Mouse (Mus musculus): Measurements from ENCODE around the gene Mrpl23. TPM values are rescaled to one million over a fixed set of nuclear protein-coding genes. Genes with fewer than 3 reads are reported as not detected.

The Mrpl23 gene
- polyA plus RNA-seq, 1 experiment from 2014 or later, result 25.1 TPM

DNA sequence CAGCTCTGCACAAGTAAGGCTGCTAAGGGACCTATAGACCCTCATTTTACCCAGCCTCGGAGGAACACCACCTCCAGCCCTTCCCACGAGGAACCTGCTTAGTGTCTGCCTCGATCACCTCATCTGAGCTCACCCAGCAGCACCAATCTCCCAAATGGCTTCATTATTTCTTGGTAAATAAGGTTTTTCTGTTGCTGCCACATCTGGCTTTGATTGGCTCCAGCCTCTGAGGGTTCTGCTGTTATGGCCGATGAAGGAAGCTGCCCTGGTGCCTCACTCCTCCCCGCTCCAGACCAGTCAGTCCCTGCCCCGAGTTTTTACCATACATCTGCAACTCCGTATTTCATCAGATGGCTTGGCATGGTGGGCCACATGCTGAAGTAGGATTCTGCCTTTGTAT, 13.5 kb downstream of the Mrpl23 start:
- H3K36me3 ChIP-seq, result peaks cover 3% of the 10 kb centered on the region; the same call in 1 of the 2 replicates
- no peak for DNase-seq (ENCODE audit: low spot score)
- H3K27me3 ChIP-seq (ENCODE audit: insufficient read depth, poor library complexity, severe bottlenecking), result no peaks in the 10 kb centered on the region
- no peaks in the 10 kb centered on the region for H3K9me3 ChIP-seq
- 78% methylated on average over 7 of the region's 7 CpGs for WGBS
- H3K4me3 ChIP-seq, result no peak overlapping the region
- H3K4me1 ChIP-seq, result peaks cover 81% of the 10 kb centered on the region
- H3K27ac ChIP-seq, result peak overlapping the region; percentile 94

DNA sequence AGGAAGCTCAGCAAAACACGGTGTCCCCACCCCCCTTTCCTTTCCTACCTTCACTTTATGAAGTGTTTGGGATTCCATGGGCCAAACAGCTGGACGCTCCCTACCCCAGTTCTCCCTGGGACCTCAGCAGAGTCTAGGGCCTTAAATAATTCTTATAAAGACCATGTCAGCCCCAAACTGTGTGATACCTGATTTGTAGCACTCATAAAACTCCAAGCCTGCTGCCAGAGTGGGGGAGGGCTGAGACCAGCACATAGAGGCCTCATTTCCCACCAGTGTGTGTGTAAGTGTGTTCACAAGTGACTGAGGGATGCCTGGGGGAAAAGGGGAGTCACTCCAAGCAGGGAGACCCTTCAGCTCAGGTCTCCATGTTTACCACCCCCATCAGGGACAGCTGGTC, 15.4 kb downstream of the Mrpl23 start:
- 37% methylated on average over 2 of the region's 2 CpGs for WGBS
- no peak for DNase-seq (ENCODE audit: low spot score)
- Histone ChIP-seq H3K4me1 (peaks cover 83% of the 10 kb centered on the region), H3K9me3 (no peaks in the 10 kb centered on the region), H3K4me3 (no peak overlapping the region), H3K36me3 (no peaks in the 10 kb centered on the region), H3K27me3 (ENCODE audit: insufficient read depth, poor library complexity, severe bottlenecking) (no peaks in the 10 kb centered on the region), H3K27ac (peak overlapping the region; percentile 95)

DNA sequence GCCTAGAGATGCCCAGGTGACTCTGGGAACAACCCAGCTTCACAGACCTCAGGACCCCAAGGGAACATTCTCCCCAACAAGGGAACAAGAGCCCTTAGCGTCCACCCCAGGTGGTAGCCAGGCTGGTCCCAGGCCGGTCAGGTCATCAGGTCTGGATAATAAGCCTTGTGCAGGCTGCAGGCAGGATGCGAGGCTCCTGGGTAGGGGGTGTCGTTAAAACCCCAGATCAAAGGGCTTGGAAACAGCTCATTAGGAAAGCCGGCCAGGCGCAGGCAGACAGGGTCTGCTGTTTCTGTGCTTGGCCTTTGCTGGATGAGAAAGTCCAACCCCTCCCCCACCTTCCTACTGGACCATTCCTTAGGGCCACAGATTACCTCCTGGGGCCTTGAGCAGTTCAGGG, 16.2 kb downstream of the Mrpl23 start:
- no peaks in the 10 kb centered on the region for H3K27me3 ChIP-seq (ENCODE audit: insufficient read depth, poor library complexity, severe bottlenecking)

DNA sequence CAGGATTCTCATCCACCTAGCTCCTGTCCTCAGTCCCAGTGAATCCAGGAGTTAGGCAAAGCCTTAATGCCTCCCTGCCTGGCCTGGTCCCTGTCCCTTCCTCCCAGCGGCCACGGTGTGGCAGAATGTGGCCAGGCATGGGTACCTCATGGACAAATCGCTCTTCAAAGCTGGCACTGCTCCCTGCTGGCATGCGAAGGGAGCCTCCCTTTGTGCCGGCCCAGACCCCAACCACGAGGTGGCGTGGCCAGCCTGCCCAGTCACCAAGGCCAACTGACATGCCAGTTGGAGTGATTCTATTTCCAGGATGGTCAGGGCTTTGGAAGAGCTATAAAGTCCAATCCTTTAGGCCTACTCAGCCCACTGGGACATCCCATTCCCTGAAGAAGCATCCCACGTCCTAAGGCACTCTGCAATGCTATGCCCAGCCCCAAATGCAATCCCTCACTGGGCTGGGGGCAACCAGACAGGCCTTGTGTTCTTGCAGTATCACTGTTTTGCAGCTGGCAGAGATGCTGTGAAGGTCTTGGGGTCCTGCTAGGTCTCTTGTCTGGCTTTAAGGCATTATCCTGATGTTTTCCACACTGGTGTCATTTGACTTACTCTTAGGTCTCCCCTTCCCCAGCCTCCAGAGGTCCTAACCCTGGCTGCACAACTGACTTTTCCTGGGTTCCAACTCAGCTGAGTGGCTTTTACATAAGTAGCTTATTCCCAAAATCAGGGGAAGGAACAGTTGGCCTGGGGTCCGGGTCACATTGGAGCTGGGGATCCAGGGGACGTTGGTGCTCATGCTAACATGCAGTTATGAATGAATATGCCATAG, 17.7 kb downstream of the Mrpl23 start:
- H3K9me3 ChIP-seq, result no peaks in the 10 kb centered on the region
- peak overlapping the region; percentile 95 for H3K27ac ChIP-seq
- no peaks in the 10 kb centered on the region for H3K36me3 ChIP-seq
- no peak for DNase-seq (ENCODE audit: low spot score)
- 83% methylated on average over 10 of the region's 10 CpGs for WGBS
- no peaks in the 10 kb centered on the region for H3K27me3 ChIP-seq (ENCODE audit: insufficient read depth, poor library complexity, severe bottlenecking)
- no peak overlapping the region for H3K4me3 ChIP-seq
- H3K4me1 ChIP-seq, result peaks cover 93% of the 10 kb centered on the region

More for the DNA sequence above, 16.2 kb downstream of the Mrpl23 start:
- Histone ChIP-seq H3K9me3 (no peaks in the 10 kb centered on the region), H3K27ac (peak overlapping the region; percentile 95), H3K4me1 (peaks cover 83% of the 10 kb centered on the region), H3K36me3 (no peaks in the 10 kb centered on the region), H3K4me3 (no peak overlapping the region)
- DNase-seq (ENCODE audit: low spot score), result no peak
- WGBS, result 31% methylated on average over 6 of the region's 6 CpGs

DNA sequence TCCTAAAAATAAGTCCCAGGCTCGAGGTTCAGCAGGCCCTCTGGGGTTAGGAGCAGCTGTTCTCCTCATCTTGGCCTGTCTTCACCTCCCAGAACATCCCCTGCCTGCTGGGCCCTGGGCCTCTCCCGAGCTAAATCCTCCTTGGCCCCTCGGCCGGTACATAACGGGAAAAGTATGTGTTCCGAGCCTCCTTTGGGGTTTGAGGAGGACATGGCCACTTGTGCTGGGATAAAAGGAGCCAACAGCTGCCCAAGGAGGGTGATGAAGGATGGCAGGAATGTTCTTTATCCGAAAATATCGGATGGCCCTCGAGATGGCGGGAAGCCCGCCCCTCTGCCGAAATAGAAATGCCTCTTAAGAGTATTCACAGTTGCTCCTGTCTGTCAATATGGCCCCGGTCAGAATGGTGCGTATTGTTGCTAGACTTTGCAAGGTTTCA, 18.5 kb downstream of the Mrpl23 start:
- WGBS, result 47% methylated on average over 14 of the region's 14 CpGs
- Histone ChIP-seq H3K27me3 (ENCODE audit: insufficient read depth, poor library complexity, severe bottlenecking) (no peaks in the 10 kb centered on the region), H3K27ac (peak overlapping the region; percentile 95), H3K9me3 (no peaks in the 10 kb centered on the region), H3K36me3 (no peaks in the 10 kb centered on the region), H3K4me1 (peaks cover 93% of the 10 kb centered on the region), H3K4me3 (no peak overlapping the region)
- DNase-seq (ENCODE audit: low spot score), result no peak

DNA sequence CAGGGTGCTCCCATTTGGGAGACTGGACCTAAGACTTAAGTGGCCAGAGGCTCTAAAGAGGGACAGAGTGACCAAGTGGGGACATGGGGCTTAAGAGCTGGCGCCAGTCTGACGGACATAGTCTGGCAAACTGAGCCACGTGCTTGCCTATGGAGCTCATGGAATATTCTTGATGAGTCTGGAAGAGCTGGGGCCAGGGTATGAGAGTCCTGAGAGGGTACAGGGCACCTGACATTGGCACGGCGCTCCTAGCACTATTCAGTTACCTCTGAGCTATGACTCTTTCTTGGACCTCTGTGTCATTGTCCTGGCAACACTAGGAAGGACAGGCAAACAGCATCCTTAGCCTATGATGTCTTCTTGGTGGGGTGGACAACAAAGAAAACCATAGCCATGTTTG, 19.2 kb downstream of the Mrpl23 start:
- peaks cover 92% of the 10 kb centered on the region for H3K4me1 ChIP-seq
- no peak overlapping the region for H3K4me3 ChIP-seq
- H3K36me3 ChIP-seq, result no peaks in the 10 kb centered on the region
- H3K27ac ChIP-seq, result peak overlapping the region; percentile 95
- WGBS, result 83% methylated on average over 5 of the region's 5 CpGs
- H3K27me3 ChIP-seq (ENCODE audit: insufficient read depth, poor library complexity, severe bottlenecking), result no peaks in the 10 kb centered on the region
- no peaks in the 10 kb centered on the region for H3K9me3 ChIP-seq
- DNase-seq (ENCODE audit: low spot score), result no peak

DNA sequence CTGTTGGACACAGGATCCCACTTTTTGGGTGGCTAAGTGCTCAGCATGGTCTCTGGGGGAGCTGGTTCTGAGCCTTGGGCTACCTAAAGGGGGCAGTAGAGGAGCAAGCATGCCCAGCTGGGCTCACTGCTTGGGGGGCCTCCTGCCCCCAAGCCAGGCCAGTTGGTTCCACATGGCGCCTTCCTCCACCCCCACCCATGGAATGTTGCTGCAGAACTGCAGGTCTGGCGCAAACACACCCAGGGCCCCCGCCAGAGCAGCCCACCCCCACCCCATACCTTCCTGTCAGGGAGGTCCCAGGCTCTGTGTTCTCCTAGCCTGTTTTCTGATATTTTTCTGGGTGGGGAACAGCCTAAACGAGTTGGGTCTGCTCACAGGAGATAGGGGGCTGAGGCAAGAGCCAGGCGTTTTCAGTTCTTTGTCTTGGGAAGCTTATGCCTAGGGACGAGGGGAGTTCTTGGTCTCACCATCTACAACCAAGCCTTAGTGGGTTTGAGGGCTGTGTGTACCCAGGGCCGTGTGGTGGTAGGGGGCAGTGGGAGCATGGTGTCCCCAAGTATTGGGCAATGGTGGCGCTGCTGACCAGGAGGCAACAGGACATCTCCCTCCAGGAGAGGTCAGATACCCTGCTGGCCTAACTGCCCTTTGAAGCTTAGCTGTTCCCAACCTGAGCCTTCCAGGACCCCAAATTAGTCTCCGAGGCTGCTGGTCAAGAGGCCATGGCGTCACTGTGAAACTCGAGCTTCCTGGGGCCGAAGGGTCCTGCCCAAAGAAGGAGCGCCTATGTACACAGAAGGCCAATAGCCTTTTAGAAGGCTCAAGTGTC, 20.3 kb downstream of the Mrpl23 start:
- 10% methylated on average over 13 of the region's 13 CpGs for WGBS
- peaks cover 92% of the 10 kb centered on the region for H3K4me1 ChIP-seq
- H3K27ac ChIP-seq, result peak overlapping the region; percentile 95
- no peaks in the 10 kb centered on the region for H3K27me3 ChIP-seq (ENCODE audit: insufficient read depth, poor library complexity, severe bottlenecking)
- H3K36me3 ChIP-seq, result no peaks in the 10 kb centered on the region
- no peaks in the 10 kb centered on the region for H3K9me3 ChIP-seq
- peak overlapping the region; percentile 25 for H3K4me3 ChIP-seq
- peak; percentile 94 for DNase-seq (ENCODE audit: low spot score)

DNA sequence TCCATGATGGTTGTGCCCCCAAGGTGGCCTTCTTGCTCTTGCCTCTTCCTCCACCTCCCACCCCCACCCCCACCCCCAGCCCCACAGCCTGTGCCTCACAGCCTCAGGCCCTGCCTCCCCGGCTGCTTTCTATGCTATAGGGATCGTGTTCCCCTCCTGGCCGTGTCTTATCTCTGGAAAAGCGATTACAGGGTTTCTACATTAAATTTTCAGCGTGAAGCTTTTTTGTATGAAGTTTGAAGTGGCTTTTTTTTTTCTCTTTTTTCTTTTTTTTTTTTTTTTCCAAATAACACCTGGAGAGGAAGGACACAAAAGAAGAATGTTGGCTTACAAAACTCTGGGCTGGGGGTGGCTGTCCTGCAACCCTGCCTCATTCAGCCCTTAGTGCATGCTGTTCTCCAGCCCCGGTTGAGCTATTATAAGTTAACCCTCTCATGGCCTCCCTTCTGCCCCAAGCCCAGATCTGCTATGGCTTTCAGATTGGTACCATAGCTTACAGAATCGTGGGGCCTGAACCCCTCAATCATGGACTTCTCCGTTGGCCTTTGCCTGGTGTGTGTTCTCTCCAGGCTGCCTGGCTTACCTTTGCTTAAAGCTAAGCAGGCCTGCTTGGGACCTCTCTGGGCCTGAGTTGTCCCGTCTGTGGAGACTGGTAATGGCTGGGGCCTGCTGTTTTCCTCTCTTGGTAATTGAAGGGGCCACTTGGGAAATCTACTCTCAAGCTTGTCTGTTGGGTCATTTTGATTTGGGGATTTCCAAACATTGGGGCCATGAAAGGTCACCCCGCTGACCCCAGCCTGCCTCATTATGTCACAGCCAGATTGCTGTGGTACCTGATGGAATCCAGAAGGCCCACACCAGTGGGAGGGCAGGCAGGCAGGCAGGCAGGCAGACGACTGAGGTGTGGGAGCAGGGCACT, 21.2 kb downstream of the Mrpl23 start:
- no peaks in the 10 kb centered on the region for H3K27me3 ChIP-seq (ENCODE audit: insufficient read depth, poor library complexity, severe bottlenecking)
- no peaks in the 10 kb centered on the region for H3K9me3 ChIP-seq
- no peaks in the 10 kb centered on the region for H3K36me3 ChIP-seq
- peak overlapping the region; percentile 95 for H3K27ac ChIP-seq
- peaks cover 92% of the 10 kb centered on the region for H3K4me1 ChIP-seq
- DNase-seq (ENCODE audit: low spot score), result no peak
- WGBS, result 14% methylated on average over 11 of the region's 11 CpGs
- H3K4me3 ChIP-seq, result 0 out of 2 replicates have a peak overlapping the region, but pooled peaks have one; percentile 25

DNA sequence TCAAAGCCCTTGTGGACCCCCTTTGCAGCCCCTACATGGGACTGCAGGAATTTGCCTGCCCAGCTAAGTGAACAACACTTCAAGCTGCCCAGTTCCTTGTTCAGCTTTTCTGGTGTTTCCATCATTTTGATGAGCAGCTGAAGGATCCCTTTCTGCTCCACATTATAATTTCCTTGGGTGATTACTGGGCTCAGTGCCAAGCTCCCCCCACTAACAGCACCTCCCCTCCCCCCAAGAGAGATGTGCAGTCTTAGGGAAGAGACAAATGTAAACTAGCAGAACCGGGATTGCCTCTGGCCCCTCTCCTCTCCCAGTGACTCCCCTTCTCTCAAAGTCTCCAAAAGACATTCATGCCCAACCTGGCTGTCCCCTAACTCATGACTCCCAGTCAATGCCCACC, 22.1 kb downstream of the Mrpl23 start:
- Histone ChIP-seq H3K9me3 (no peaks in the 10 kb centered on the region), H3K4me1 (peaks cover 96% of the 10 kb centered on the region), H3K27ac (peak overlapping the region; percentile 95), H3K27me3 (ENCODE audit: insufficient read depth, poor library complexity, severe bottlenecking) (no peaks in the 10 kb centered on the region), H3K4me3 (no peak overlapping the region), H3K36me3 (no peaks in the 10 kb centered on the region)
- 28% methylated on average over 1 of the region's 1 CpGs for WGBS
- no peak for DNase-seq (ENCODE audit: low spot score)

DNA sequence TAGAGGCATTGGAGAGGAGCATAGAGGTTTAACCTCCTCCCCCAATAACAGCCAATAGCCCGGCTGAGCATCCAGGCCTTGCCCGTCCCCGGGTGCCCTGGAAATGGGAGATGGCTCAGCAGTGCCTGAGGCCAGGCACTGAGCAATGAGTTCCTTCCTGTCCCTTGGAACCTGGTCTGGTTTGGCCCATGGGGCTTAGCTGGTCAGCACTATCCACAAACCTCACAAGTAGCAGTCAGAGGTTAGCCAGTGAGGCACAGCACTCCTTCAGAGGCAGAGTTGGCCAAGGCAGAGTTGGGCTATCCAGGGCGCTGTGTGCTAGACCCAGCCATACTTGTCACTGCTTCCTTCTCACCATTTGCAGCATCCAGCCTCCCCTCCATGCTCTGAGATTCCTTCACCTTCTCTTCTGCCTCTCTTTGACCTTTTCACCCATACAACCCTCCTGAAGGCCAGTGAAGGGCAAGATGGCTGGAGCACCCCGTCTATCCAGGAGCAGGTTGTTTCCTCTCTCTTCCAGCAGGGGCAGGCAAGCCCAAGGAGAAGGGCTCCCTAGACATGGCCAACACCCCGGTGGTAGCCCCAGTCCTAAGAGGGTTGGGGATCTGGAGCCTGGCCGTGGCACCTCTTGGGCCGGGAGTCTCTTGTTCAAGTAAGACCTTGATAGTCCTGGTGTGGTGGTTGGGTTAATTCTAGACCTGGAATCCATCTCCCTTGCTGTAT, 23.0 kb downstream of the Mrpl23 start:
- Histone ChIP-seq H3K27me3 (ENCODE audit: insufficient read depth, poor library complexity, severe bottlenecking) (no peaks in the 10 kb centered on the region), H3K36me3 (no peaks in the 10 kb centered on the region), H3K9me3 (no peaks in the 10 kb centered on the region), H3K27ac (peak overlapping the region; percentile 95), H3K4me3 (no peak overlapping the region), H3K4me1 (peaks cover 97% of the 10 kb centered on the region)
- DNase-seq (ENCODE audit: low spot score), result no peak
- 84% methylated on average over 8 of the region's 8 CpGs for WGBS

DNA sequence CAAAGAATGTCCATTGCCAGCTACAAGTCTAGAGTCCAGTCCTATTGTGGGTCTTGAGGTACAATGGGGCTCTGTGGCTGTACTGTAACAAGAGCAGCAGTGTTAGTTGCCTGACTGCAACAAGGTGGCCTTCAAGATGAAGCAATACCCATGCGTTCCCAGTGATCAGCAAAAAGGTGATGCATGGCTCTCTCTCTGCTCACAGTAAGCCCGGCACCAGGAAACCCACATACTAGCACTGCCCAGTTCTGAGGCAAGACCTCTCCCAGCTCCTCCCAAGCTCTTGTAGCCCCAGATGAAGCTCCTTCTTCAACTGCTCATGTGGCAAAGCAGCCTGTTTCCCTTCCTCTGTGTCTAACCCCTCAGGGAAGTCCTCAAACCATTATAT, 23.6 kb downstream of the Mrpl23 start:
- Histone ChIP-seq H3K36me3 (no peaks in the 10 kb centered on the region), H3K27me3 (ENCODE audit: insufficient read depth, poor library complexity, severe bottlenecking) (no peaks in the 10 kb centered on the region), H3K27ac (peak overlapping the region; percentile 95), H3K4me3 (no peak overlapping the region), H3K4me1 (peaks cover 97% of the 10 kb centered on the region), H3K9me3 (no peaks in the 10 kb centered on the region)
- no peak for DNase-seq (ENCODE audit: low spot score)
- 98% methylated on average over 2 of the region's 2 CpGs for WGBS

DNA sequence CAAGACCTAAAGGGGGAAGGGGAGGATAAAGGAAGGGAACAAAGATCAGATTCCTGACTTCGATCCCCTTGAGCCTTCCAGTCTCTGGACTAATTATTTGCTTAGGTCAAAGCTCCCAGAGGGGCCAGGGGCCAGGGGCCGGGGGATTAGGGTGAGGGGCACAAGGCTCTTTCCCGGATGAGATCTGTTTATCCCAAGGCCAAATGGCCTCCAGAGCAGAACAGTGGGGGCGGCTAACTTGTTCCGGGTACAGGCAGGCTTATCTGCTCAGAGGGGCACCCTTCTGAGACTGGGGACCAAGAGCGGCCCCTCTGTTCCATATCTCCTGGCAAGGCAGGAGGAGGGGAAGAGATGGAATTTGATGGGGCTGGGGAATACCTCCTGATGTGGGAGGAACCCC, 25.2 kb downstream of the Mrpl23 start:
- Histone ChIP-seq H3K4me3 (no peak overlapping the region), H3K4me1 (peaks cover 97% of the 10 kb centered on the region), H3K27ac (peak overlapping the region; percentile 95), H3K27me3 (ENCODE audit: insufficient read depth, poor library complexity, severe bottlenecking) (no peaks in the 10 kb centered on the region), H3K36me3 (no peaks in the 10 kb centered on the region), H3K9me3 (no peaks in the 10 kb centered on the region)
- DNase-seq (ENCODE audit: low spot score), result no peak
- 18% methylated on average over 6 of the region's 6 CpGs for WGBS

Measured in heart, embryonic 10.5 days (tissue).